Mouse (Mus musculus): Measurements from ENCODE around the gene Gsta4. TPM values are rescaled to one million over a fixed set of nuclear protein-coding genes. Genes with fewer than 3 reads are reported as not detected.
A peak's percentile ranks its signal among the peaks of the same experiment; 100 is the strongest.
"Not testable (repeated sequence)": the region's sequence is repeated elsewhere in the genome, so short reads cannot be mapped to it uniquely, and the experiment has no call there.

Gene Gsta4
- polyA plus RNA-seq, 1 experiment from 2014 or later: 62.7 TPM

DNA sequence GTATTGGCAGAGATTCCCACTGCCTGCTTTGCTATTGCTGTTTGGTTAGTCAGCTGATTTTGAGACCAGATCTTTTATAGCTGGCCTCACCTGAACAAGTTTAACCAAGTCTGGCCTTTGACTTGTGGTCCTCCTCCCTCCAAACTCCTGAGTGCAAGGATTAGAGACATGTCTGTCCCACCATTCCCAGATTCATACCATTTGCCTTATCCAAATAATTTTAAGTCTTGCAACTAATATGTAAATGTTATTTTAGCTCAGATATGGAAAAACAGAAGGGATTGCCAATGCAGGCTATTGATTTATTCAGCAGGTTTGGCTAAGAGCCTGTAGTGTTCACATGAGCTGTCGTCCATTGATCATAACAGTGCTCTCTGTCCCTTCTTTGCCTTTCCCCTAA, 25.4 kb upstream of the Gsta4 start:
- Histone ChIP-seq H3K9me3 (ENCODE audit: control insufficient read depth, low read length) (no peaks in the 10 kb centered on the region), H3K9ac (ENCODE audit: low read depth, low read length) (no peak overlapping the region), H3K4me2 (ENCODE audit: low read depth, low read length) (no peak overlapping the region), H3K4me1 (ENCODE audit: control insufficient read depth, insufficient read depth, low read length) (no peaks in the 10 kb centered on the region), H3K36me3 (ENCODE audit: control insufficient read depth, insufficient read depth, low read length) (peaks cover 22% of the 10 kb centered on the region), H3K27me3 (replicated peaks; ENCODE audit: control insufficient read depth, insufficient read depth, low read length) (no peaks in the 10 kb centered on the region), H3K27ac (ENCODE audit: low read length) (no peak overlapping the region), H3K4me3 (ENCODE audit: low read length) (no peak overlapping the region)
- ATAC-seq: no peak
- WGBS: 77% methylated on average over 1 of the region's 1 CpGs

DNA sequence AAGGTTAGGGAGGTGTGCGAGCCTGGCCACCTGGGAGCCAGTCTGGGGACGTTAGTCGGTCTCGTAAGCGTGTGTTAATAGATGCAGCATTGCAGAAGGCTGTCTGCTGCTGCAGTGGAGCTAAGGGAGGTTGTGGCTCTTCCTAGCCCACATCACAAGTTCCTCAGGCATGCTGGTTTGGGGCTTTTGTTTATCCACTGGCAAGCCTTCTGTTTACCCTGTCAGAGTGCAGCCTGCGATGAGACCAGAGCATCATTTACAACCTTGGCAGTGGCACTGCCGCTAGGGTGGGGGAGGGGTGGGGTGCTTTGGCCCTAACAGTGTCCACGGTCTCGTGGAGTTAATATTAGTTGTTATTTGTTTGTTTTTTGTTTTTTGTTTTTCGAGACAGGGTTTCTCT, 19.3 kb upstream of the Gsta4 start:
- Histone ChIP-seq H3K9me3 (ENCODE audit: control insufficient read depth, low read length) (no peaks in the 10 kb centered on the region), H3K9ac (ENCODE audit: low read depth, low read length) (no peak overlapping the region), H3K27ac (ENCODE audit: low read length) (no peak overlapping the region), H3K4me1 (ENCODE audit: control insufficient read depth, insufficient read depth, low read length) (no peaks in the 10 kb centered on the region), H3K4me3 (ENCODE audit: low read length) (no peak overlapping the region), H3K36me3 (ENCODE audit: control insufficient read depth, insufficient read depth, low read length) (peaks cover 20% of the 10 kb centered on the region), H3K4me2 (ENCODE audit: low read depth, low read length) (no peak overlapping the region), H3K27me3 (replicated peaks; ENCODE audit: control insufficient read depth, insufficient read depth, low read length) (no peaks in the 10 kb centered on the region)
- ATAC-seq: no peak
- WGBS: 55% methylated on average over 10 of the region's 10 CpGs

DNA sequence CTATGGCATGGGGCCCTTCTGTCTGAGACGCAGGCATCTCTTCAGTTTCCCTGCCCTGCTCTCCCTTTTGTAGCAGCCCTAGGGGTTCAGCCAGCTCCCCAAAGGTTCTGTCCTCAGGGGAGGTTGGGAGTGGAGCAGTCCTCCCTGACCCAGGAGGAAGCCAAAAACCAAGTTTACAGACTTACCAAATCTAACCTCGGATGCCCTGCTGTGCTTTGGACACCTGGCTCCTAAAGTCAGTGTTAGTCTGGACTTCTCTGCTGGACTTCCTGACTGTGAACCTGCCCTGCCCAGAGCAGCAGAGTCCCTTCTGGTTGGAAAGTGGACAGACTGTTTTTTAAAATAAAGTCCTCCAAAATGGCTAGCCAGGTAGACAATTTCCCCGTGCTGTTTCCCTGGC, 17.8 kb upstream of the Gsta4 start:
- Histone ChIP-seq H3K27ac (ENCODE audit: low read length) (no peak overlapping the region), H3K4me2 (ENCODE audit: low read depth, low read length) (no peak overlapping the region), H3K9ac (ENCODE audit: low read depth, low read length) (no peak overlapping the region), H3K4me3 (ENCODE audit: low read length) (no peak overlapping the region), H3K27me3 (replicated peaks; ENCODE audit: control insufficient read depth, insufficient read depth, low read length) (no peaks in the 10 kb centered on the region), H3K4me1 (ENCODE audit: control insufficient read depth, insufficient read depth, low read length) (no peaks in the 10 kb centered on the region), H3K36me3 (ENCODE audit: control insufficient read depth, insufficient read depth, low read length) (peaks cover 20% of the 10 kb centered on the region), H3K9me3 (ENCODE audit: control insufficient read depth, low read length) (no peaks in the 10 kb centered on the region)
- 90% methylated on average over 3 of the region's 3 CpGs for WGBS
- no peak for ATAC-seq

DNA sequence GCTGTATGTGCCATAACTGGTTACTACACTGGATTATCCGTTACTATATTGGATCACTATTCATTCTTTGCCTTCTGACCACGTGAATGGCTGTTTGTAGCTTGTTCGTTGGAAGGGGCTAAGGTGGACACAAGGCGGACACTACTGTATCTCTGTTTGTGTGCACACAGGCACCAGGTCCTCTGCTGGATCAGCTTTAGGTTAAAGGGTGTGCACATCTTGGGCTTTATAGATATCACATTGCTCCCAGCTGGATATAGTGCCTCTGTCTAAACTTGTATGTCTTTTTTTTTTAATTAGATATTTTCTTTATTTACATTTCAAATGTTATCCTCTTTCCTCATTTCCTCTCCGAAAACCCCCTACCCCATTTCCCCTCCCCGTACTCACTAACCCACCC, 17.1 kb upstream of the Gsta4 start:
- Histone ChIP-seq H3K4me1 (ENCODE audit: control insufficient read depth, insufficient read depth, low read length) (no peaks in the 10 kb centered on the region), H3K9me3 (ENCODE audit: control insufficient read depth, low read length) (no peaks in the 10 kb centered on the region)

DNA sequence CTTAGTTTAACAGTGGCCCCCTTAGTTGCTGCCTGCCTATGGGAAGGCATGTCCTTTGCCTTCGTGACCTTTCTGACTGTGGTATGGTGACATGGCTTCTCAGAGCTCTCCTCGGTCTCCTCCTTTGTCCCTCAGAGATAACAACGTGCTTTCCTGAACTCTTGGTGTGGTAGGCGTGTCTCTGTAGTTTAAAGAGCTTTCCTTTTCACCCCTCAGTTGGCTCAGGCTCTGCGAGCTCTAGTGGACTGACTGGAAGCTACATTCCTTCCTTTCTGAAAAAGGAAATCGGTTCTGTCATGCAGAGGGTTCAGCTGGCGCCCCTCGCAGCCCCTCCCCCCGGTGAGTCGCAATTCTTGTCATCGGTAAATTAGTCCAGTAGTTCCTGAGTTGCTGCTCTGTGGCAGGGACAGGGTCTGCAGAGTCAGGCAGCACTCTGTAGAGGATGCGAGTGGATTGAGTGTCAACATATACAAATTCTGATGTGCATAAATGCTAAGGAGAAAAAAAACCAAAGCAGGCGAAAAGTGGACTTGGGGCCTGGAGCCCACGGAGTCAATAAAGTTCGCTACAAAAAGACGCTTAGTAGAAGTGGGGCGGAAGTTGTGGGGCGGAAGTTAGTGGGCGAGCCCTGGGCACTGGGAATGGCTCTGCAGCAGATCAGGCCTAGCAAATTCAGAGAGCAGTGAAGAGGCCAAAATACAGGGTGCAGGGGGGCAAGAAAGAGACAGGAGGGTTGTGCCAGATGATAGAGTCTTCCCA, 15.7 kb upstream of the Gsta4 start:
- H3K27me3 ChIP-seq (replicated peaks; ENCODE audit: control insufficient read depth, insufficient read depth, low read length): no peaks in the 10 kb centered on the region
- no peaks in the 10 kb centered on the region for H3K4me1 ChIP-seq (ENCODE audit: control insufficient read depth, insufficient read depth, low read length)
- no peak overlapping the region for H3K9ac ChIP-seq (ENCODE audit: low read depth, low read length)
- peaks cover 9% of the 10 kb centered on the region; the same call in 1 of the 2 replicates for H3K36me3 ChIP-seq (ENCODE audit: control insufficient read depth, insufficient read depth, low read length)
- H3K27ac ChIP-seq (ENCODE audit: low read length): no peak overlapping the region
- no peak overlapping the region for H3K4me2 ChIP-seq (ENCODE audit: low read depth, low read length)
- no peaks in the 10 kb centered on the region for H3K9me3 ChIP-seq (ENCODE audit: control insufficient read depth, low read length)
- H3K4me3 ChIP-seq (ENCODE audit: low read length): no peak overlapping the region
- 77% methylated on average over 19 of the region's 19 CpGs for WGBS
- peak; percentile 56 for ATAC-seq

More for the DNA sequence above, 17.1 kb upstream of the Gsta4 start:
- no peak overlapping the region for H3K27ac ChIP-seq (ENCODE audit: low read length)
- no peak for ATAC-seq
- WGBS: 93% methylated on average over 6 of the region's 6 CpGs
- H3K4me3 ChIP-seq (ENCODE audit: low read length): no peak overlapping the region
- no peak overlapping the region for H3K9ac ChIP-seq (ENCODE audit: low read depth, low read length)
- no peak overlapping the region for H3K4me2 ChIP-seq (ENCODE audit: low read depth, low read length)
- peaks cover 16% of the 10 kb centered on the region for H3K36me3 ChIP-seq (ENCODE audit: control insufficient read depth, insufficient read depth, low read length)
- no peaks in the 10 kb centered on the region for H3K27me3 ChIP-seq (replicated peaks; ENCODE audit: control insufficient read depth, insufficient read depth, low read length)

DNA sequence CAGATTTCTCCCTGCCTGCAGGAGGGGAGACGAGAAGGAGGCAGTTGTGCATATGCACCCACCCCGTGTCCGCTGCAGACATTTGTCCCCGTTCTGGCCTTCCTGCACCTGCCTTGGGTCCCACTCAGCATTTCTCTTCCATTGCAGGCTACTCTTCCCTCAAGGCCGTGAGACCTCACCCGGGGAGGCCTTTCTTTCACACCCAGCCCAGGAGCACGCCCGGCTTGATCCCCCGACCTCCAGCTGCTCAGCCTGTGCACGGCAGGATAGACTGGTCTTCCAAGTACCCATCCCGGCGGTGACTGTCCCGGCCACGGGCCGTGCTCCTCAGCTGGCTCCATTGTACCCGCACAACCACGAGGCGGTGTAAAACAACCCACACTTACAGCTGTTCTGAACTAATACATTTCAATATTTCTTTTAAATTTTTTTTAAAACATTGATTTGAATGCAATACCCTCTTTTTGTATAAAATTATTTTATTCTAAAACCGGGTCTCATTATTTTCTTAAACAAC, 15.1 kb upstream of the Gsta4 start:
- H3K27me3 ChIP-seq (replicated peaks; ENCODE audit: control insufficient read depth, insufficient read depth, low read length): no peaks in the 10 kb centered on the region
- no peak overlapping the region for H3K27ac ChIP-seq (ENCODE audit: low read length)
- no peaks in the 10 kb centered on the region for H3K4me1 ChIP-seq (ENCODE audit: control insufficient read depth, insufficient read depth, low read length)
- H3K4me3 ChIP-seq (ENCODE audit: low read length): no peak overlapping the region
- WGBS: 87% methylated on average over 19 of the region's 19 CpGs
- no peak overlapping the region for H3K4me2 ChIP-seq (ENCODE audit: low read depth, low read length)
- H3K9ac ChIP-seq (ENCODE audit: low read depth, low read length): no peak overlapping the region
- no peaks in the 10 kb centered on the region for H3K9me3 ChIP-seq (ENCODE audit: control insufficient read depth, low read length)
- peaks cover 9% of the 10 kb centered on the region; the same call in 1 of the 2 replicates for H3K36me3 ChIP-seq (ENCODE audit: control insufficient read depth, insufficient read depth, low read length)
- no peak for ATAC-seq

DNA sequence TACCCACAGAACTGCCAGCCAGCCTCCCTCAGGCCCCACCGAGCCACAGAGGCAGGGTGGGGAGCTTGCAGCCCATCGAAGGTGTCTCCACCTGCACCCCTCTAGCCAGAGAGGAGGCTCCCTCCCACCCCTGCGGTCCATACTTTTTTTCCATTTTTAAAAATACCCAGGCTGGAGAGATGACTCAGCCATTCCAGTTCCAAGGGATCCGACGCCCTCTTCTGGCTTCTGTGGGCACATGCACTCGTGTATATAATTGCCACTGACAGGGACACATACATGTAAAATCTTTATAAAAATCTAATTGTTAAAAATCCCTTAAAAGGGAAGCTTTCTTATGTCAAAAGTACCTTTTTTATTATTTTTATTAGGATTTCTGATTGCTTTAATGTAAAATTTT, 13.7 kb upstream of the Gsta4 start:
- Histone ChIP-seq H3K9ac (ENCODE audit: low read depth, low read length) (no peak overlapping the region), H3K9me3 (ENCODE audit: control insufficient read depth, low read length) (no peaks in the 10 kb centered on the region), H3K4me1 (ENCODE audit: control insufficient read depth, insufficient read depth, low read length) (no peaks in the 10 kb centered on the region), H3K4me2 (ENCODE audit: low read depth, low read length) (no peak overlapping the region), H3K4me3 (ENCODE audit: low read length) (no peak overlapping the region), H3K36me3 (ENCODE audit: control insufficient read depth, insufficient read depth, low read length) (peaks cover 9% of the 10 kb centered on the region; the same call in 1 of the 2 replicates), H3K27ac (ENCODE audit: low read length) (no peak overlapping the region), H3K27me3 (replicated peaks; ENCODE audit: control insufficient read depth, insufficient read depth, low read length) (no peaks in the 10 kb centered on the region)
- 0 out of 2 replicates have a peak, but pooled peaks have one; percentile 22 for ATAC-seq
- WGBS: 92% methylated on average over 6 of the region's 6 CpGs

DNA sequence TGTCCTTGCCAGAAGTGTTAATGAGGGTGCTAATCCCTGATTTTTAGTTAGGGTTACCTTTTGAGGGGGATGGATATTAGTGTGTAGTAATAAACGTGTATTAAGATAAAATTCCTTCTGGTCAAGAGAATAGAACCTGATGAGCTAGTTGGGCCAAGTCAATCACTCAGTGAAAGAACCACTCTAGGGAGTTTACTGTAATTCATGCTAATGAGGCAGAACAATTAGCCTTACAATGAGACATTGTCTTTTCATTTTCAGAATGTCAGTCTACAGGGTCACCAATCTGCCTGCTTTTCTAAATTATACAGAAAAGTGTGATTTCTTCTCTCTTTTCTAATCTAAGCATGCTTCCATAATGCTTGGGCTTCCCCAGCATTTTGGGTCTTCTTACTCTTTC, 8.6 kb upstream of the Gsta4 start:
- 57% methylated on average over 1 of the region's 1 CpGs for WGBS

DNA sequence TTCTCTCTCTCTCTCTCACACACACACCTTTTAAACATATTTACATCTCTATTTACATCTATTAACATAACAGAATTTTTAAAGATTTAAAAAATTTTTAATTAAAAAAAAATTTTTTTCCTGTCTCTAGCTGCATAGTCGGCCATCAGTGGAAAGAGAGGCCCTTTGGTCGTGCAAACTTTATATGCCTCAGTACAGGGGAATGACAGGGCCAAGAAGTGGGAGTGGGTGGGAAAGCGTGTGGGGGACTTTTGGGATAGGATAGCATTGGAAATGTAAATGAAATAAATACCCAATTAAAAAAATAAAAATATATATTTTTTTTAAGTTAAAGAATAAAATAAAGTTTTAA, 7.7 kb upstream of the Gsta4 start:
- H3K9ac ChIP-seq (ENCODE audit: low read depth, low read length); H3K36me3 ChIP-seq (ENCODE audit: control insufficient read depth, insufficient read depth, low read length); ATAC-seq; H3K4me1 ChIP-seq (ENCODE audit: control insufficient read depth, insufficient read depth, low read length); H3K4me3 ChIP-seq (ENCODE audit: low read length); H3K9me3 ChIP-seq (ENCODE audit: control insufficient read depth, low read length); H3K4me2 ChIP-seq (ENCODE audit: low read depth, low read length); H3K27ac ChIP-seq (ENCODE audit: low read length); H3K27me3 ChIP-seq (replicated peaks; ENCODE audit: control insufficient read depth, insufficient read depth, low read length): not testable (repeated sequence)
- WGBS: 26% methylated on average over 3 of the region's 3 CpGs

More for the DNA sequence above, 8.6 kb upstream of the Gsta4 start:
- H3K36me3 ChIP-seq (ENCODE audit: control insufficient read depth, insufficient read depth, low read length): no peaks in the 10 kb centered on the region
- 0 out of 2 replicates have a peak, but pooled peaks cover 3% of the 10 kb centered on the region for H3K4me1 ChIP-seq (ENCODE audit: control insufficient read depth, insufficient read depth, low read length)
- H3K27ac ChIP-seq (ENCODE audit: low read length): no peak overlapping the region
- no peak for ATAC-seq
- H3K27me3 ChIP-seq (replicated peaks; ENCODE audit: control insufficient read depth, insufficient read depth, low read length): no peaks in the 10 kb centered on the region
- H3K4me3 ChIP-seq (ENCODE audit: low read length): no peak overlapping the region
- no peak overlapping the region for H3K4me2 ChIP-seq (ENCODE audit: low read depth, low read length)
- no peaks in the 10 kb centered on the region for H3K9me3 ChIP-seq (ENCODE audit: control insufficient read depth, low read length)
- no peak overlapping the region for H3K9ac ChIP-seq (ENCODE audit: low read depth, low read length)

All from intestine, embryonic 16.5 days (tissue).